Mouse (Mus musculus) spleen, adult 12 weeks (tissue): ENCODE data around the gene Fgl2.

ENCODE experiments used
- DNase-seq: peaks from one replicate; pipeline ENCODE4 v3.0.0; 2022; ENCODE audit warnings: low spot score

Fgl2 gene

DNA sequence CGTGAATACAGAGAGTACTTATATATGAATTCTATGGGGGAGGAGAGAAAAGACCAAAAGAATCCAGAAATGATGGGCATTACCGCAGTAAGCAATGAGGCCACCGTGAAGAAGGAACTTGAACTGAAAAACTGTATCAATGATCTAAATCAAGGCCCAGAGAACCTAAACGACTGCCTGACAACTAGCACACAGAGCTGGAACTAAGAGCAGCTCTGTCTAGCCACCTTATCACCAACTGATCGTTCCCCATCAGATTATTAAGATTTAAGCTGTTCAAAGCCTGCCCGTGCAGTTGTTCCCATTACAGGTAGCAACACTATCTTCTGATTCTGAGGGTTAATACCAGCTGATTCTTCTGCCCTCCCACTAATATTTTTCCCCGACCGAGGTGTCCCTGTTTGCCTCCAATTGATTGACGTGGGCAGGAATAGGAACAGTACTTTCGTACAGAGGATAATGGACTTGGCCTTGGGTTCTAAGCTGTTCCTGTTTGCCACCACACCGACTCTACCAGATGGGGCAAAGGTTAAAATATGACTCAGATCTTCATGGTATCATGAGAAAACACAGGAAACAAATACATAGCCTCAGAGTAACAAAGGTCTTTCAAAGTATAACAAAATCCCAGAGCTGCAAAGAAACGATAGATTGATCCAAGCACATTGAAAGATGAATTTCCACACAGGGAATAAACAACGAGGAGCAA lies 12.0 kb downstream of the Fgl2 start:
- DNase-seq, result no peak

DNA sequence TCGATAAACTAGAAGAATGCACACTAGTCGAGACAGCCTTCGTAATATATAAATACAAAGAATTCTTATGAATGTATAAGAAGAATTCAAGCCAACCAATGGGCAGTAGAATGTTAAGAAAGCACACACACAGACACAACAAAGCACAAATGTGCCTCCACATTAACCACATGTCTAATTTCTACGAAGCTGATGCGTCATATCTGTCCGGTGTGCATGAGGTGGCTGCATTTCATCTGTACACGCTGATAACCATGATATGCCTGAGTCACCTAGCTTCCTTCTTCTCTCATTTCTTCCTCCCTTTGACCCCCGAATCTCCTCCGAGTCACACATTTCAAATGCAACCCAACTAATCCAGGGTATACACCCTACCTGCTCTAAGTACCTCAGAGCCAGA lies 12.5 kb downstream of the Fgl2 start:
- no peak for DNase-seq

- DNase-seq, result no peak
Measured at GRCm38 (mm10) chr5:21386432-21386831, 14.0 kb downstream of the Fgl2 start.

GRCm38 (mm10) chr5:21387340-21387739 lies 14.9 kb downstream of the Fgl2 start:
- no peak for DNase-seq

DNA sequence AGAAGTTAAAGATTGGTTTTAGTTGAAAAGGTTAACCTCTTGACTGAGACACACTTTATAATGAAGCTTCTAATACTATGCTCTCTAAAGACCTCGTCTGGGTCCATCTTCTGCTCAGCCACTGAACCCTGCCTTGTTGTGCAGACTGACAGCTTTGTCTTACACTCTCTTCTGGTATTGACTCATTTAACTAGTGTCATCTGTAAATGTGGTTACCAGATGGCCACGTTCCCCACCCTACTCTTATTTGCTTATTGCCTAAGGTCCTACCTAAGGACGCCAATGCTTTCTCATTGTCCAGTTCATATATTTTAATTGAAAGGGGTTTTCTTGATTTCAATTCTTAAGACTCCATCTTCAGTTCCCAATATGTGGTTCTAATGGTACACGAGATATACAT lies 16.4 kb downstream of the Fgl2 start:
- DNase-seq, result no peak

DNA sequence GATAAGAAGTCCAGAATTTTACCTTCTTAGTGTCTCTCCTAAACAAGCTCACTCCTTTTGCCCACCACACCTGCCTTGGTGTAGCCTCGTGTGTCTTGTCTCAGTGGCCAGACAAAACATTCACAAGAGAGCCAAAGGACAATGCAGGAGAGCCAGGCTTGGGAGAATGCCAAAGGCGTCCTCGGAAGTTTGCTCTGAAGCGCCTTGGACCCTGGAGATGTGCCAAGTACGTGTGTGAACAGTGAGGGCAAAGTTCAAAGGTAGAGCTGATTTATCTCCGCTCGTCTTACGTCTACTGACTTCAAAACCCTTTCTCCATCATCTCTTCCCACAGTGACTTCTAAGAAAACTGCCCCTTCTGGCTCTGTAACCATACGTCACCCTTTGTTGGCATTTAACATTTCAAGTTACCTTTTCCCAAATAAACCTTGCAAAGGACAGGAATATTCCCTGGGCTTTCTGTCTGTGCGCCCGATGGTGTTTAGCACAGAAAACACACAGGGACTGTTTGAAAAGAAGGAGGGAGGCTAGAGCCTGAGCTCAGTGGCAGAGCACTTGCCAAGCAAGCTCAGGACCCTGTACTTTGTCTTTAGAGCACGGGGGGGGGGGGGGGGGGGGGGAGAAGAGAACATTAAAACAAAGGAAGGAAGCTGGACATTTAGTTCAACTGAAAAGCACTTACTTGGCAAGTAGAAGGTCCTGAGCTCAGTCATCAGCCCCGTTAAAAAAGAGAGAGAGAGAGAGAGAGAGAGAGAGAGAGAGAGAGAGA lies 19.4 kb downstream of the Fgl2 start:
- no peak for DNase-seq

DNA sequence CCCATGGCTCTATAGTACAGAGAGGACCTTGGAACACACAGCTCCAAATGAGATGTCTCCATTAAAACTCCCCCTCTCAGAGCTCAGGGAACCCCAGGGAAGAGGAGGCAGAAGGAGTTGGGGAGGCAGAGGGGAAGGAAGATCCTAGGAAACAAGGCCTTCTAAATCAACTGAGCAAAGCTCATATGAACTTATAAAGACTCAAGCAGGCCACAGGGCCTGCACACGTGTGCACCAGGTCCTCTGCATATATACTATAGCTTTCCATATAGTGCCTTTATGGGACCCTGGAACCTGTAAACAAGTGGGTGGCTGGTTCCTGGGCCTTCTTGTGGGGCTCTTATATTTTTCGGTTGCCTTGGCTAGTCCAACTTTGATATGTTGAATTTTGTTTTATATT lies 22.1 kb downstream of the Fgl2 start:
- DNase-seq, result no peak

- DNase-seq, result no peak
Measured at GRCm38 (mm10) chr5:21395205-21395840, 22.9 kb downstream of the Fgl2 start.

DNA sequence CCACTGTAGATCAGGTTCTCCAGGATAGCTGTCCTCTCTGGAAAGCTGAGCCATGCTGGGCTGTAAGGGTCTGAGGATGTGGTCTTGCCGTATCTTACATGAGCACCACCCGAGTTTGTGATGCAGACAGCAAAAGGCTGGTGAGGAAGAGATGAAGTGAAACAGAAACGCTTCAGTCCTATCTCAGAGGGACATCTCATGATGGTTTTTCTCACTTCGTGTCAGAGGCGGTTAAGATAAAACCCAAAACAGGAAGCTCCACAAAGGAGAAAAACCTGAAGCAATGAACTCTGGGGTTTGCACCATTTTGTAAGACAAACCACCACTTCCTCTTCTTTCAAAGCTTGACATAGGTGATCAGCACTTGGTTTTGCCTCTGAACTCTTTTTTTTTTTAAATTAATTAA lies 38.8 kb downstream of the Fgl2 start:
- DNase-seq, result no peak

GRCm38 (mm10) chr5:21412056-21412455 lies 39.6 kb downstream of the Fgl2 start:
- DNase-seq, result no peak

- no peak for DNase-seq
Measured at GRCm38 (mm10) chr5:21413322-21413721, 40.9 kb downstream of the Fgl2 start.

GRCm38 (mm10) chr5:21414116-21414820 lies 41.8 kb downstream of the Fgl2 start:
- no peak for DNase-seq

DNA sequence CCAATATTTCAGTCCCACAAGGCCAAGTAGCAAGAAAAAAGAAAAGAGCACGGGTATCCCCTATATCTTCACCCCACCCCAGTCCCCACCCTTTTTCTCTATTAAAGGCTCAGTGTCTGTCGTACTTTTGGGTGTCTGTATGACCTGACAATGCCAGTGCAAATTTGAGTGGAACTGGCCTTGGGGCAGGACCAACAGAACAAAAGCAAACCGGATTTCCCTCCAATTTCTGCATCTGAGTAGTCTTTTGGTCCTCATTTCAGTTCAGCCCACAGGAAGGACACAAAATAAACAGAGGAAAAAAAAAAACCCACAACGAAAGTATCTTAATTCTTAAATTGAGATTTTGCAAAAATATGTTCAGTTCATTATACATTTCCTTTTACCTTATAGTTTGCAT lies 46.2 kb downstream of the Fgl2 start:
- DNase-seq, result no peak

GRCm38 (mm10) chr5:21420609-21421008 lies 48.2 kb downstream of the Fgl2 start:
- DNase-seq, result no peak

GRCm38 (mm10) chr5:21424614-21425602 lies 52.5 kb downstream of the Fgl2 start, which contains the start of the genes Ccdc146 and Fam185a:
TSS of gene Ccdc146 (minus strand) at chr5:21424677.
TSS of gene Fam185a (plus strand) at chr5:21424958.
- peak; percentile 78 for DNase-seq

DNA sequence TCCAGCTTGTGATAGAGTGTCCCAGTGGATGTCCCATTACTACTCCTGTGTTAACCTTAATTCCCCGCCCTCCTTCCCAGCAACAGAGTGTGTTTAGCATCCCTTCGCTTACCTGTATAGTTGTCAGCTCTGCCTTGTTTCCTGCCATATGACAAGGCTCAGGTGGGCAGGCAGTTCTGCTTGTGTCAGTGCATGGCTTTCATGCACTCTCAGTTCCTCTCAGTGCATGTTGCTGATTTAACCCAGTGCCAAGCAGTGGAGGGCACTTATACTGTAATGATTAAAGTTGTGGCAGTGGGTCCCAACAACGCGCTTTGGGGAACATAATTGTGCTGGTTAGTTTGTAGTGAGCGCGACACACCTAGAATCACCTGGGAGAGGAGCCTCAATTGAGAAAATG lies 54.2 kb downstream of the Fgl2 start:
- DNase-seq, result no peak
